ENCODE assay signal across 19 mouse cellular contexts in genomic region chr9:62480149-62480548, GRCm38 (mm10). TPM values are rescaled to one million over a fixed set of nuclear protein-coding genes. Genes with fewer than 3 reads are reported as not detected.
A peak's percentile ranks its signal among the peaks of the same experiment; 100 is the strongest.
DNase-seq lines count a peak whose midpoint lies in the region; ATAC-seq and TF ChIP-seq lines count a peak whose summit lies in the region.
"Had no signal": no experiment of that assay in that cellular context is flagged by ENCODE, and none has a peak within 500 bp of the region (broad histone marks: within the 10 kb centered on the region; RNA-seq: fewer than 3 reads in every experiment).

No protein-coding gene starts in this region.

- ATAC-seq in neural tube, embryonic 13.5 days (ENCODE audit: low read depth), result no peak
- no peak for ATAC-seq in neural tube, embryonic 15.5 days (ENCODE audit: low FRiP score)
- ATAC-seq in forebrain, embryonic 16.5 days, result no peak
- ATAC-seq: activated CD4-positive, CD25-positive, alpha-beta regulatory T cell, adult 4 months; liver, embryonic 12.5 days; Patski had no signal

- no peaks in the 10 kb centered on the region for H3K36me3 ChIP-seq in neural tube, embryonic 13.5 days
- H3K36me3 ChIP-seq in neural tube, embryonic 15.5 days, result no peaks in the 10 kb centered on the region
- H3K36me3 ChIP-seq in forebrain, embryonic 16.5 days (ENCODE audit: control insufficient read depth, insufficient read depth), result no peaks in the 10 kb centered on the region
- H3K36me3 ChIP-seq: liver, embryonic 12.5 days had no signal

- H3K27me3 ChIP-seq in neural tube, embryonic 13.5 days, result no peaks in the 10 kb centered on the region
- no peaks in the 10 kb centered on the region for H3K27me3 ChIP-seq in neural tube, embryonic 15.5 days (replicated peaks)
- H3K27me3 ChIP-seq in forebrain, embryonic 16.5 days (replicated peaks; ENCODE audit: control insufficient read depth, insufficient read depth, low read length), result no peaks in the 10 kb centered on the region
- H3K27me3 ChIP-seq: liver, embryonic 12.5 days had no signal

- peaks cover 43% of the 10 kb centered on the region for H3K4me1 ChIP-seq in neural tube, embryonic 13.5 days (replicated peaks)
- H3K4me1 ChIP-seq in neural tube, embryonic 15.5 days, result peaks cover 25% of the 10 kb centered on the region
- peaks cover 55% of the 10 kb centered on the region for H3K4me1 ChIP-seq in forebrain, embryonic 16.5 days (replicated peaks; ENCODE audit: control insufficient read depth, insufficient read depth, low read length)
- H3K4me1 ChIP-seq in lung, adult 2 months (ENCODE audit: control insufficient read depth, insufficient read depth, low read length), result peaks cover 5% of the 10 kb centered on the region; the same call in 1 of the 2 replicates
- H3K4me1 ChIP-seq: liver, embryonic 12.5 days had no signal

- TF ChIP-seq CTCF in lung, adult 2 months (IDR thresholded peaks at IDR 0.05; ENCODE audit: insufficient read depth, low read length), result no peak

- H3K9ac ChIP-seq in neural tube, embryonic 13.5 days, result 0 out of 2 replicates have a peak overlapping the region, but pooled peaks have one; percentile 5
- no peak overlapping the region for H3K9ac ChIP-seq in neural tube, embryonic 15.5 days (replicated peaks)
- 0 out of 2 replicates have a peak overlapping the region, but pooled peaks have one; percentile 30 for H3K9ac ChIP-seq in forebrain, embryonic 16.5 days (replicated peaks; ENCODE audit: low read depth, low read length)
- H3K9ac ChIP-seq: liver, embryonic 12.5 days had no signal

- H3K27ac ChIP-seq in neural tube, embryonic 13.5 days (replicated peaks), result peak overlapping the region; percentile 13; the same call in 1 of the 2 replicates
- H3K27ac ChIP-seq in neural tube, embryonic 15.5 days (replicated peaks), result no peak overlapping the region
- H3K27ac ChIP-seq in forebrain, embryonic 16.5 days (ENCODE audit: low read length), result peak overlapping the region; percentile 95
- H3K27ac ChIP-seq: kidney, postnatal 0 days; liver, embryonic 12.5 days had no signal

- no peaks in the 10 kb centered on the region for H3K9me3 ChIP-seq in neural tube, embryonic 13.5 days
- no peaks in the 10 kb centered on the region for H3K9me3 ChIP-seq in neural tube, embryonic 15.5 days (replicated peaks)
- no peaks in the 10 kb centered on the region for H3K9me3 ChIP-seq in forebrain, embryonic 16.5 days (ENCODE audit: control insufficient read depth, low read length)
- H3K9me3 ChIP-seq: liver, embryonic 12.5 days had no signal

- TF ChIP-seq POLR2A in lung, adult 2 months (IDR thresholded peaks at IDR 0.05; ENCODE audit: borderline replicate concordance, extremely low read depth, low read depth, low read length), result no peak

- 82% methylated on average over 9 of the region's 9 CpGs for WGBS in neural tube, embryonic 13.5 days
- WGBS in neural tube, embryonic 15.5 days, result 74% methylated on average over 9 of the region's 9 CpGs
- 82% methylated on average over 9 of the region's 9 CpGs for WGBS in forebrain, embryonic 16.5 days
- 92% methylated on average over 9 of the region's 9 CpGs for WGBS in lung, adult 2 months

- DNase-seq in heart, adult 11 months, result peak; percentile 84
- no peak for DNase-seq in heart, adult 9 months (ENCODE audit: low spot score in 2 of 2)
- no peak for DNase-seq in spleen, postnatal 14 days (ENCODE audit: low spot score in 2 of 2)
- no peak for DNase-seq in lung, adult 2 months
- DNase-seq: adrenal gland, postnatal 14 days; B cell, adult 2 months; cerebellum, adult 18-20 months; embryo, embryonic 11 days; gastrocnemius, postnatal 25 days; heart, postnatal 36 days; right cerebral cortex, postnatal 4 days had no signal

- no peak overlapping the region for H3K4me3 ChIP-seq in neural tube, embryonic 13.5 days
- no peak overlapping the region for H3K4me3 ChIP-seq in neural tube, embryonic 15.5 days (replicated peaks)
- H3K4me3 ChIP-seq in forebrain, embryonic 16.5 days (replicated peaks; ENCODE audit: low read length), result no peak overlapping the region
- H3K4me3 ChIP-seq in lung, adult 2 months (replicated peaks; ENCODE audit: extremely low read depth, low read depth, low read length), result no peak overlapping the region
- H3K4me3 ChIP-seq: liver, embryonic 12.5 days had no signal

- H3K4me2 ChIP-seq in neural tube, embryonic 13.5 days, result no peak overlapping the region
- H3K4me2 ChIP-seq in neural tube, embryonic 15.5 days, result no peak overlapping the region
- no peak overlapping the region for H3K4me2 ChIP-seq in forebrain, embryonic 16.5 days (ENCODE audit: low read length)
- H3K4me2 ChIP-seq: heart, embryonic 11.5 days; liver, embryonic 12.5 days had no signal

RNA-seq across cellular contexts. Expression of gene Coro2b, which starts 56.7 kb away (rescaled TPM):
- polyA plus RNA-seq in neural tube, embryonic 13.5 days (2015; fragmentation: Nextera tagmentation; extraction: Ambion mirVana), result 41.5 and 43.8 TPM in 2 replicates
- polyA plus RNA-seq in neural tube, embryonic 15.5 days (2015; fragmentation: Nextera tagmentation; extraction: Ambion mirVana), result 34.3 and 38.2 TPM in 2 replicates
- 41.7 and 44.9 TPM in 2 replicates for polyA plus RNA-seq in forebrain, embryonic 16.5 days (2015; fragmentation: Nextera tagmentation; extraction: Ambion mirVana)
- 48.8 and 51.9 TPM in 2 replicates for polyA plus RNA-seq in lung, adult 2 months (2012; rRNA removed)
